Mouse (Mus musculus) ES-E14 (cell line): ENCODE results near the gene Nars2.

Source experiments
- CHD2 ChIP-seq: IDR thresholded peaks from 2 replicates; pipeline ENCODE4 v1.6.1; 2014; ENCODE audit warnings: mild to moderate bottlenecking, low read depth, low read length, inconsistent platforms
- HCFC1 ChIP-seq: IDR thresholded peaks from 2 replicates; pipeline ENCODE4 v1.6.1; 2012; ENCODE audit warnings: low read length, inconsistent platforms, borderline replicate concordance; ENCODE audit not compliant: insufficient read depth
- ZC3H11A ChIP-seq: IDR thresholded peaks from 2 replicates; pipeline ENCODE4 v1.6.1; 2012; ENCODE audit warnings: low read depth, mild to moderate bottlenecking, inconsistent platforms, low read length, borderline replicate concordance

DNA sequence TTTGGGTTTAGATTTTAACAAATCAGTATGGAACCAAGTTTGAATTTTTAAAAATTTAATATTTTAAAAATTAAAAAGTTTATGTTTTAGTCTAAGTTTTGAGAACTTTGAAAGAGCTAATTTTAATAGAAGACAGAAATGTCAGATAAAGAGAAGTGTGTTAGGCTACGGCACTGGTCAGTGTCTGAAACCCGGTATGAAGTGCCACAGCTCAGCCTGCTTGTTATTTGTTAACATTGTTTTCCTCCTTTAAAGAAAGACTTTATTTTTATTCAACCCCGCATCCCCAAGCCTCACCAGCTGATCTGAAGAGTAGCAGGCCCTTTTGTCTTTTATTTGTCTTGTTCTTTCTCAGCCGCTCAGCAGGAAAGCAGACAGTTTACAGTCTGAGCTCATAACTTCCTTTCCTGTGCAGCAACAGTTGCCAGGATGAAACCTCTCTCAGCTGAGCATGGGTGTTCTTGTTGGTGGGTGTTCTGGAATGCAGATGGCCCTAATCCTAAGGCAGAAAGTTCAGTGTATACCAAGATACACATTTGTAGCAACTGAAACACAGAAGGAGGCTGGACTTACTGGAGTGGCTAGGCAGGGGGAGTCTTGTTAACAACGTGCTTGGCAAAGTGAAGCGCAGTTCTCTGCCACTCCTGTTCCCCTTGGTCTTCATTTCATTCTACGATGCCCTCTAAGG, 32.5 kb downstream of the Nars2 start:
- TF ChIP-seq HCFC1 = no peak
- no peak for TF ChIP-seq ZC3H11A
- no peak for TF ChIP-seq CHD2
